Mouse (Mus musculus) layer of hippocampus, adult 2 months (tissue): ENCODE measurements at regions not wholly inside any gene's neighbourhood (a gene's known extent, or its start where the extent isn't known, plus 50 kb on each side); places are given as distances from the start of the nearest gene placed in this dataset.

Source experiments
- DNase-seq, 2 experiments: peaks; one replicate each; pipeline ENCODE4 v3.0.0; 2022; ENCODE audit warnings: low spot score in 2 of 2
- H3K27ac ChIP-seq: fragments of 200-600 bp; 2 replicates; pipeline ENCODE4 v1.8.1; 2022
- H3K4me3 ChIP-seq: fragments of 200-600 bp; 2 replicates; pipeline ENCODE4 v1.8.1; 2022; ENCODE audit warnings: mild to moderate bottlenecking
- CTCF ChIP-seq: fragments of 200-600 bp; conservative IDR thresholded peaks from 2 replicates; pipeline ENCODE4 v1.8.1; 2022; ENCODE audit warnings: antibody characterized with exemption, mild to moderate bottlenecking, moderate library complexity

- Histone ChIP-seq H3K27ac (no peak overlapping the region), H3K4me3 (no peak overlapping the region)
- DNase-seq = no peak
- no peak for TF ChIP-seq CTCF
These were observed 759.7 kb downstream of the Nr4a2 start for GRCm38 (mm10) chr2:56364065-56364464.
